Mouse (Mus musculus) heart, adult 2 months (tissue): Measurements from ENCODE around the gene Gm20388. TPM values are rescaled to one million over a fixed set of nuclear protein-coding genes. Genes with fewer than 3 reads are reported as not detected.
A peak's percentile ranks its signal among the peaks of the same experiment; 100 is the strongest.

Experiments used
- DNase-seq, 2 experiments: peaks; one replicate each; pipeline ENCODE4 v3.0.0; 2021
- H3K27ac ChIP-seq: fragments of 200-600 bp; 2 replicates; pipeline ENCODE4 v1.8.1; 2022
- H3K27me3 ChIP-seq: fragments of 200-500 bp; 2 replicates; pipeline ENCODE4 v1.6.1; 2012; ENCODE audit warnings: mild to moderate bottlenecking, low read length, inconsistent platforms, mixed read lengths; ENCODE audit not compliant: control insufficient read depth, insufficient read depth
- H3K36me3 ChIP-seq: fragments of 200-500 bp; 2 replicates; pipeline ENCODE4 v1.6.1; 2012; ENCODE audit warnings: low read length, inconsistent platforms; ENCODE audit not compliant: control insufficient read depth, insufficient read depth
- H3K4me1 ChIP-seq: fragments of 200-500 bp; 2 replicates; pipeline ENCODE4 v1.6.1; 2011; ENCODE audit warnings: low read length; ENCODE audit not compliant: control insufficient read depth, insufficient read depth
- H3K4me3 ChIP-seq: fragments of 200-600 bp; 2 replicates; pipeline ENCODE4 v1.8.1; 2022
- H3K79me2 ChIP-seq: fragments of 200-500 bp; replicated peaks from 2 replicates; pipeline ENCODE4 v1.6.1; 2012; ENCODE audit warnings: mild to moderate bottlenecking, inconsistent platforms, low read length, moderate library complexity, mixed read lengths; ENCODE audit not compliant: control insufficient read depth, insufficient read depth
- H3K9ac ChIP-seq: fragments of 200-500 bp; 2 replicates; pipeline ENCODE4 v1.6.1; 2012; ENCODE audit warnings: low read depth, mild to moderate bottlenecking, control low read depth, inconsistent platforms, low read length, mixed read lengths
- CTCF ChIP-seq: fragments of 200-600 bp; IDR thresholded peaks from 2 replicates; pipeline ENCODE4 v1.8.1; 2022; ENCODE audit warnings: antibody characterized with exemption, mild to moderate bottlenecking, moderate library complexity
- EP300 ChIP-seq: fragments of 200-500 bp; IDR thresholded peaks from 2 replicates; pipeline ENCODE4 v1.6.1; 2011; ENCODE audit warnings: low read depth, low read length, control low read depth; ENCODE audit not compliant: insufficient read depth
- POLR2A ChIP-seq: fragments of 200-500 bp; IDR thresholded peaks from 2 replicates; pipeline ENCODE4 v1.6.1; 2011; ENCODE audit warnings: mild to moderate bottlenecking, low read depth, low read length, control low read depth; ENCODE audit not compliant: insufficient read depth
- WGBS: fragments of 180-500 bp; shearing (Covaris S2); methylation state at CpG from one replicate; pipeline ENCODE4 v1.1.7; 2018; 5-methylcytosine and 5-hydroxymethylcytosine counted together
- intact Hi-C: fragments of 180-260 bp; cut with DNase I; formaldehyde crosslinking; loops from one replicate; pipeline ENCODE4 v1.15.1; 2025
- polyA plus RNA-seq: library from polyadenylated mRNA; depleted of rRNA; stranded (reverse); fragments of >200 nt; gene quantifications from 2 replicates; pipeline ENCODE4 v1.2.3, GENCODE M21; 2012
- total RNA-seq, 2 experiments: library from RNA; stranded (reverse); gene quantifications; 2 replicates each; pipeline ENCODE4 v1.2.3; 2021

Gene Gm20388
- total and polyA plus RNA-seq, 3 experiments = 1.8 to 32.3 TPM; not detected in 1

DNA sequence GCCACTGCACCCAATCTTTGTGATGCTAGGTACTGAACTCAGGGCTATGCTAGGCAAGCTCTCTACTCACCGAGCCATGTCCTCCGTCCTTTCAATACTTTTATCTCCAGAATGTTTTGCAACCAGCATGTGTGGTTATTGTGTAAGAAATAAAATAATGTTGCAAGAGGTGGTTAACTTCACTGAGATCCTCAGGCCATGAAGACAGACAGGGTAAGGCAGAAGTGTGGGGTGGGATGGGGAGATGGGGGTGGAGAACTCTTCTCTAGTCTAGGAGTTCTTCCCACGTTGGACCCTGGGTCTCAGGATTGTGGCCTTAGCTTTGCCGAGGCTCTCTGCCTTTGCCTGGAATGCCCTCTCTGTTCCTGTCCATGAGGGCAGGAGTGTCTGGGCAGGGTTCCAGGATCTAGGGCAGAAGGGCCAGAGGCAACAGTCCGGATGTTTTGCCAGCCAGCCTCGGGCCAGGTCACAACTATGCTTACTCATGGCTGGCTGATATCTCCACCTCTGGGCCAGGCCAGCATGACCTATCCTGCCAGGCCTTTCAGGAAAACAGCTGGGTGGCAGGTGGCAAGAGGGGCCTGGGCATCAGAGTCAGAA lies 1785.0 kb downstream of the Gm20388 start:
- peak overlapping the region; percentile 41; the same call in 1 of the 2 replicates for H3K27ac ChIP-seq
- DNase-seq = peak; percentile 68 to 87
- TF ChIP-seq EP300 (peak; percentile 48; the same call in 1 of the 2 replicates), POLR2A (no peak)
- 0 out of 2 replicates have a peak, but pooled peaks cover 1% of the 10 kb centered on the region for H3K4me1 ChIP-seq
- H3K4me3 ChIP-seq = no peak overlapping the region
- intact Hi-C loops = no loop called here
- 37% methylated on average over 6 of the region's 6 CpGs for WGBS
- H3K79me2 ChIP-seq = no peaks in the 10 kb centered on the region
- no peak overlapping the region for H3K9ac ChIP-seq
- H3K36me3 ChIP-seq = no peaks in the 10 kb centered on the region
- H3K27me3 ChIP-seq = no peaks in the 10 kb centered on the region

DNA sequence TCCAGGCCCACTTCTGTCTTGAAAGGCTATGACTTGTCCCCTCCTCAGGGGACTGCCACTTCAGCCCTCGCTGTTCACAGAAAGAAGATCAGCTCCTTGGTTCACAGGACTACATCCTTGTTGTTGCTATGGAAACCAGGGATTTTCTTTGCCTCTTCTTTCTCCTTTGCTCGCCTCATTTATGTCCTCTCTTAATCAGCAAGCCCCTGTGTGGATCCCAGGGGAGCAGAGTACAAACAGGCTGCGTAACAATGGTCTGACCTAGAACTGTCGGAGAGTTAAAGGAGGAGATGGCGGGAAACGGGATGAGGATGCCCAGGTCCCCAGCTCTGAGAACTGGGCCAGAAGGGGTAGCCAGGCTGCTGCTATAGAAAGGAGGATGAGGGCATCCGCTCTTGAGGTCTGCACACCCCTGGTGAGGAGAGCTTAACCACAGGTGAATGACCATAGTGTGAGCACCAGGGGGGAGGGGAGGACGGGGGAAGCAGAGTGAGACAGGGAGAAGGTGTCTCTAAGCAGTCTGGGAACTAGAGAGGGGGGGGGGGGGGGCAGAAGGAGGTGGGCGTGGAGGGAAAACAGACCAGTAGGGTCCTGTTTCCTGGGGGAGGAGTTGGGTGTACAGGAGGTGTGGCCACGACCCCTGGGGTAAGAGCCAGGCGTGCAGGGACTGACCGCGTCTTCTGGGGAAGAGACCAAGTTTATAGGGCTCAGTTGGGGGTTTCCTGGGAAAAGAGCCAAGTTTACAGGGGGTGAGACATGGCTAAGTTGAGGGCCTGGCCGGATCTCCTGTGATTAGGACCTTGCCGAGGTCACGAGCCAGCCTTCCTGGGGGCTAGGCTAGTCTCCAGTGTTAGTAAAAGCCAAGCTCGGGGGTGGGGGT lies 1787.3 kb downstream of the Gm20388 start:
- TF ChIP-seq POLR2A (no peak), CTCF (no peak), EP300 (no peak)
- Histone ChIP-seq H3K27me3 (no peaks in the 10 kb centered on the region), H3K36me3 (no peaks in the 10 kb centered on the region), H3K79me2 (no peaks in the 10 kb centered on the region), H3K27ac (no peak overlapping the region), H3K4me3 (no peak overlapping the region), H3K4me1 (0 out of 2 replicates have a peak, but pooled peaks cover 1% of the 10 kb centered on the region), H3K9ac (no peak overlapping the region)
- WGBS = 7% methylated on average over 17 of the region's 17 CpGs
- intact Hi-C loops = no loop called here
- no peak for DNase-seq

DNA sequence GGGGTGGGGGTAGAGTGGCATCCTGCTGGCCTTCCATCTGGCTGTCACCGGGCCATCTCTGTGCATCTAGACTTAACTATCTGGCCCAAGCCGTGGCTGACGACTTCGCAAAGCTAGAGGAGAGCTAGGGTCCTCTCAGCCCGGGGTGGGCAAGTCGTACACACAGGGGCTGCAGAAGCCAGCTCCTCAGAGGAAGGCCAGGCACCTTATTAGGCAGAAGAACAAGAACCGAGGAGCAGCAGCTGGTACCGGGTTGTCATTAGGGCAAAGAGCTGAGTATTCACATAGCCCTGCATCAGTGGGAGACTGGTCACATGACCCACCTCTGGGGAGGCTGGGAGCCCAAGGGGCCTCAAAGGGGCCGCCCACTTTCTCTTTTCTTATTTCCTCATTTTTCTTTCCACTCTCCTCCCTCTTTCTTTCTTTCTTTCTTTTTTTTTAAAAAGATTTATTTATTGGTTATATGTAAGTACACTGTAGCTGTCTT lies 1788.0 kb downstream of the Gm20388 start:
- Histone ChIP-seq H3K9ac (no peak overlapping the region), H3K27me3 (no peaks in the 10 kb centered on the region), H3K36me3 (no peaks in the 10 kb centered on the region), H3K27ac (no peak overlapping the region), H3K4me3 (no peak overlapping the region), H3K4me1 (0 out of 2 replicates have a peak, but pooled peaks cover 1% of the 10 kb centered on the region), H3K79me2 (no peaks in the 10 kb centered on the region)
- TF ChIP-seq EP300 = no peak
- no peak for TF ChIP-seq CTCF
- no peak for TF ChIP-seq POLR2A
- no peak for DNase-seq
- WGBS = 15% methylated on average over 9 of the region's 9 CpGs
- intact Hi-C loops = no loop called here

DNA sequence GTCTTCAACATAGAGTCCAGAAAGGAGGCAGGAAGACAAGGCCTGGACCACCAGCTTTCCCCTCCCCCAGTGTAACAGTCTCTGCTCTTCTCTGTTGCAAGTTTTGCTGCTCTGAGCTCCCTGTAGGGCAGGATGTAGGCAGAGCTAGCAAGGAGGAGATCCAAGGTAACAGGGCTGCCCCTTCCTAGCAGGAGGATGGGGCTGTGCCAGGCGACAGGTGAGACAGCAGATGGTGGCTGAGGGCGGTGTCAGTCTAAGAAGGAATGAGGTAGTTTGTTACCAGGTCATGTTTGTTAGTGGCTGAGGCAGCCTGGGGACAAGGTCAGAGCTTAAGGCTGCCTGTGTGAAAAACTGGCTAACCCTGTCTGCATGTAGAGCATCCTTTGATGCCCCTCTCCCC lies 1789.3 kb downstream of the Gm20388 start:
- DNase-seq = no peak
- Histone ChIP-seq H3K9ac (no peak overlapping the region), H3K36me3 (no peaks in the 10 kb centered on the region), H3K27me3 (no peaks in the 10 kb centered on the region), H3K4me3 (no peak overlapping the region), H3K79me2 (no peaks in the 10 kb centered on the region), H3K4me1 (0 out of 2 replicates have a peak, but pooled peaks cover 1% of the 10 kb centered on the region), H3K27ac (no peak overlapping the region)
- 87% methylated on average over 2 of the region's 2 CpGs for WGBS
- intact Hi-C loops = no loop called here
- TF ChIP-seq EP300 (no peak), CTCF (no peak), POLR2A (no peak)

DNA sequence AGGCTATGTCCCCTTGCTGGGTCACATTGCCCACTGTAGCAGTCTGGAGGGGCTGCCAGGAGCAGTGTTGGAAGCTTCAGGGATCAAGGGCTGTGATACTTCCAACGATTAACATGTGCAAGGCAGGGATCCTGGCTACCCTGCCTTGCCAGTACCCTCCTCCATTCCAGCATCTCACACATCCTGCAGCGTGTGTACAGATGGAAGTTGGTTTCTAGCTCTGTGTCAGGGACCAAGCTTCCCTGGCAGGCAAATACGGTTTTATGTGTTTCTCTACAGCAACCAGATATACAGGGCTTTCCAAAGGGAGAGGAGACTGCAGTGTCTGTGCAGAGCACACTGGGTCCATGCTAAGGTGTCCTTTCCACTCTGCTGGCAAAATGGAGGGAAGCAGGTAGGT lies 1794.5 kb downstream of the Gm20388 start:
- DNase-seq = no peak
- Histone ChIP-seq H3K27me3 (no peaks in the 10 kb centered on the region), H3K9ac (no peak overlapping the region), H3K36me3 (no peaks in the 10 kb centered on the region), H3K27ac (no peak overlapping the region), H3K79me2 (no peaks in the 10 kb centered on the region), H3K4me3 (no peak overlapping the region), H3K4me1 (no peaks in the 10 kb centered on the region; the same call in 1 of the 2 replicates)
- no peak for TF ChIP-seq POLR2A
- intact Hi-C loops = no loop called here
- WGBS = 35% methylated on average over 3 of the region's 3 CpGs

DNA sequence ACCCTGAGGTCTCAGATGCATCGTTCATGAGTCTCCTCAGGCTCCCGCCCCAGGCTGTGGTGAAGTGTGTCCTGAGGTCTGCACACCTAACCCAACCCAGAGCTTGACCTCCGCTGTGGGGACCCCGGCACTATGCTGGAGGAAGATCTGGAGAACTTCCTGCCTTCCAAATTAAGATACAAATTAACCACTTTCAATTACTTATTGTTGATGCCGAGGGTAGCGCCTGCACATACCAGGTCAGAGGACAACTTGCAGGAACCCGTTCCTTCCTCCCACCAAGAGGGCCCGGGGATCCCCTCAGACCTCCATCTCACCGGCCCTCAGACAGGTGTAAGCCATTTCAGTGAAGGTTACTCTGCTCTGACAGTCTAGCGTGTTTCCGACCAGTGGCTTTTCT lies 1796.3 kb downstream of the Gm20388 start:
- TF ChIP-seq EP300 = no peak
- no peak for TF ChIP-seq CTCF
- no peak for TF ChIP-seq POLR2A
- Histone ChIP-seq H3K79me2 (no peaks in the 10 kb centered on the region), H3K4me3 (no peak overlapping the region), H3K36me3 (no peaks in the 10 kb centered on the region), H3K27me3 (no peaks in the 10 kb centered on the region), H3K9ac (no peak overlapping the region), H3K4me1 (no peaks in the 10 kb centered on the region; the same call in 1 of the 2 replicates), H3K27ac (no peak overlapping the region)
- WGBS = 58% methylated on average over 11 of the region's 11 CpGs
- no peak for DNase-seq
- intact Hi-C loops = no loop called here
